Mouse (Mus musculus) liver, adult 2 months (tissue): ENCODE data around the gene Birc7. TPM values are rescaled to one million over a fixed set of nuclear protein-coding genes. Genes with fewer than 3 reads are reported as not detected.
A peak's percentile ranks its signal among the peaks of the same experiment; 100 is the strongest.

Experiments used
- DNase-seq: peaks from one replicate; pipeline ENCODE4 v3.0.0-alpha.2; 2011; ENCODE audit warnings: low read depth, low spot score; ENCODE audit errors: extremely low read depth
- H3K27ac ChIP-seq: fragments of 200-500 bp; replicated peaks from 2 replicates; pipeline ENCODE4 v1.5.1; 2012; ENCODE audit warnings: low read depth, mild to moderate bottlenecking, control low read depth, inconsistent platforms, low read length; ENCODE audit not compliant: insufficient read depth
- H3K27me3 ChIP-seq: fragments of 200-500 bp; 2 replicates; pipeline ENCODE4 v1.6.1; 2012; ENCODE audit warnings: mild to moderate bottlenecking, moderate library complexity, low read length, inconsistent platforms; ENCODE audit not compliant: control insufficient read depth, insufficient read depth
- H3K36me3 ChIP-seq: fragments of 200-500 bp; 2 replicates; pipeline ENCODE4 v1.6.1; 2012; ENCODE audit warnings: low read length, inconsistent platforms; ENCODE audit not compliant: control insufficient read depth, insufficient read depth
- H3K4me1 ChIP-seq: fragments of 200-500 bp; 2 replicates; pipeline ENCODE4 v1.6.1; 2011; ENCODE audit warnings: low read length; ENCODE audit not compliant: control insufficient read depth, insufficient read depth
- H3K4me3 ChIP-seq: fragments of 200-500 bp; 2 replicates; pipeline ENCODE4 v1.5.1; 2011; ENCODE audit warnings: low read depth, mild to moderate bottlenecking, control low read depth, low read length, moderate library complexity; ENCODE audit not compliant: insufficient read depth
- H3K79me2 ChIP-seq: fragments of 200-500 bp; 2 replicates; pipeline ENCODE4 v1.6.1; 2012; ENCODE audit warnings: inconsistent platforms, mild to moderate bottlenecking, low read length, moderate library complexity; ENCODE audit not compliant: control insufficient read depth, insufficient read depth
- H3K9ac ChIP-seq: fragments of 200-500 bp; 2 replicates; pipeline ENCODE4 v1.6.1; 2012; ENCODE audit warnings: low read depth, mild to moderate bottlenecking, control low read depth, inconsistent platforms, low read length
- CTCF ChIP-seq: fragments of 200-500 bp; IDR thresholded peaks from 2 replicates; pipeline ENCODE4 v1.5.1; 2011; ENCODE audit warnings: low read depth, low read length, control low read depth
- POLR2A ChIP-seq: fragments of 200-500 bp; IDR thresholded peaks from 2 replicates; pipeline ENCODE4 v1.6.1; 2011; ENCODE audit warnings: low read length, control low read depth; ENCODE audit not compliant: insufficient read depth; ENCODE audit errors: extremely low read depth
- WGBS: fragments of 180-500 bp; shearing (Covaris S2); methylation state at CpG from one replicate; pipeline ENCODE4 v1.1.7; 2018; 5-methylcytosine and 5-hydroxymethylcytosine counted together
- polyA plus RNA-seq: library from polyadenylated mRNA; depleted of rRNA; stranded (reverse); fragments of >200 nt; gene quantifications from 2 replicates; pipeline ENCODE4 v1.2.3, GENCODE M21; 2012
- total RNA-seq: library from RNA; depleted of rRNA; stranded (reverse); fragments of >200 nt; gene quantifications from 2 replicates; pipeline ENCODE4 v1.2.3, GENCODE M21; 2014

The Birc7 gene
- total and polyA plus RNA-seq, 2 experiments, result not detected

DNA sequence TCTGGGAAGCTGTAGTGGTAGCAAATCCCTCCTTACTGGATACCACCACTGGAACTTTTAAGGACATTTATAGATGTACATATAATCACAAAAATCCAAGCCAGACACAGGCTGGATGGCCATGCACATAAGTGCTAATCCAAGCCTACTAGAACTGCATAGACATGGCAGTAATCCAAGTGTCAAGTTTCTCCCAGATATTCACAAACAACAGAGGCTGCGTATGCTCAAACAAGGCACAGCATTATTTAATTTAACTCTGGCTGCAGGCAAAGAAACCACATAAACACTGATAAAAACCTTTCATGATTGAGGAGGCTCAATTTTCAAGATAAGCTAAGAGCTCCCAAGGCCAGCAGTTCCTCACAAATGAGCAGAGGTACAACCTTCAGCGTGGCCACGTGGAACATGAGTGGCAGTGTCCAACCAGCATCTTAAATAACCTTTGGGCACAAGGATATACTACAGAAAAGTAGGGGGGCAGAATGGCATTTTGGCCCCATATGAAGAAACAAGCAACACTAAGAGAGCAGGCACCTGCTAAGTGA, 12.9 kb upstream of the Birc7 start:
- 42% methylated on average over 3 of the region's 3 CpGs for WGBS
- H3K4me1 ChIP-seq, result peaks cover 18% of the 10 kb centered on the region

DNA sequence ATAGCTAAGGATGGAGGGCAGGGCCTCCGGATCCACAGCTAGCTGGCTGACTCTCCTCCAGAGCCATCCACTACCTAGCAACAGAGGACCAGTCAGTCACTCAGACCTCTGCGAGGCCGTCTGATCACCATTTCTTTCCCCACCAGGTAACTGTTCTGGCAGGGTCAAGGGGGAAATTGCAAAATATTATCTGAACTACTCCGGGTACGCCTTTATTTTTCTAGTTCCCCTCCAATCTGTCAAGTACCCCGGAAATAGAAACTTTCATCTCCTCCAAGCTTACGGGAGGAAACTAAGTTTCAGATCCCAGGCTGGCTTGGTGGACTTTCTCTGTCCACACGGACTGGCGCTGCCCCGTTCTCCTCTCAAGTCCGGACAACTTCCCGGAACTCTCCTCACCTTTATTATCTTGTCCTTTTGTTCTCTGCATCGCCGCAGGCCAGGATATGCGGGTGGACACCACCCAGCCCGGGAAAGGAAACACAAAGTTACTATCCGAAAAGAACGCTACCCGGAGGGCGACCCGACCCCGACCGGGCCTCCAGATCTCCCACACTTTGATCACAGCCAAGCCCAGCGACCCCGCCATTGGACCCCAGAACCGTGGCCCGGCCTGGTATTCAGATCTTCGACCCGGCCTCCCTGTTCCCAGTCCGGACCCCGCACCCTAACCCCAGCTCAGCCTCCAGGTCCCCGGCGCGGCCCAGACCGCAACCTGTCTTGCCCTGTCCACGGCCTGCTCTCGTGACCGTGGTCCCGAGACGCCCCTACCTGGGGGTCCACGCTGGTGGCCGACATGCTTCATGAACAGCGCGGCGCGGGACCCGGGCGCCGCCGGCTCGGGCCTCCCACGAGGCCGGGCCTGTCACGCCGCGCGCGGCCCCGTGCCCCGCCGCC, 8.7 kb upstream of the Birc7 start:
- H3K36me3 ChIP-seq, result peaks cover 23% of the 10 kb centered on the region
- H3K27ac ChIP-seq, result peak overlapping the region; percentile 81
- H3K9ac ChIP-seq, result peak overlapping the region; percentile 97
- peaks cover 12% of the 10 kb centered on the region; the same call in 1 of the 2 replicates for H3K4me1 ChIP-seq
- peaks cover 40% of the 10 kb centered on the region for H3K79me2 ChIP-seq
- H3K4me3 ChIP-seq, result peak overlapping the region; percentile 98
- DNase-seq, result peak; percentile 41
- under 1% methylated on average over 61 of the region's 61 CpGs for WGBS
- no peaks in the 10 kb centered on the region for H3K27me3 ChIP-seq
- TF ChIP-seq CTCF, result no peak

More for the DNA sequence above, 12.9 kb upstream of the Birc7 start:
- H3K79me2 ChIP-seq, result peaks cover 68% of the 10 kb centered on the region
- H3K9ac ChIP-seq, result no peak overlapping the region
- peak; percentile 15 for DNase-seq
- H3K36me3 ChIP-seq, result peaks cover 55% of the 10 kb centered on the region
- no peaks in the 10 kb centered on the region for H3K27me3 ChIP-seq
- no peak overlapping the region for H3K4me3 ChIP-seq
- H3K27ac ChIP-seq, result no peak overlapping the region
- no peak for TF ChIP-seq POLR2A
- no peak for TF ChIP-seq CTCF

DNA sequence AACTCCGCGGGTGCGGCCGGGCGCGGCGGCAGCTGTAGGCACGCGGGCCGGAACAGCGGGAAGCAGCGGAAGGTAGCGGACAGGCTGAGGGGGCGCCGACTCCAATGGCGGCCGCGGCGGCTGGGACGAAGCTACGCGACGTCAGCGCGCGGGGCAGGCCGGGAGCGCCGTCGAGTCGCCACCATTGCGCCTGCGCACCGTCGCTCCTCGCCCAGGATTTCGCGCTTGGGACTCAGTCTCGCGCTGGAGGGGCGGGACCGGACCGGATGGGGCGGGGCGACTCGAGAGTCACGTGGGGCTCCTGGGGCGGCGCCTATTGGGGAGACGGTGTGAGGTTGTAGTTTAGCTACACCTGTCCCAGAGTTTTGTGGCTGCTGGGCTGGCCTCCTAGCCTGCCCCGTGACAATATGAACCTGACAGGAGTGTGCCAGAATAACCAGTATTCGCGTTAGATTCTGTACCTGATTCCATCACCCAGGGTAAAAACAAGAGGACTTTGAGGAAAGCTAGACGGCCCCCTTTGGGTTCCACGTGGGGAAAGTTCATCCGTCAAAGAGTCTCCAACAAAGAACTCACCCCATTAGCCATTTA, 7.9 kb upstream of the Birc7 start, which contains the start of gene Ythdf1:
Ythdf1 (minus strand) TSS at position 140 of the 591 bp plus-strand sequence.
- H3K4me1 ChIP-seq, result peaks cover 9% of the 10 kb centered on the region; the same call in 1 of the 2 replicates
- H3K36me3 ChIP-seq, result peaks cover 17% of the 10 kb centered on the region
- peak within 1 kb of the TSS; percentile 97 for H3K9ac ChIP-seq
- H3K27me3 ChIP-seq, result no peaks in the 10 kb centered on the region
- peak within 1 kb of the TSS; percentile 98 for H3K4me3 ChIP-seq
- H3K27ac ChIP-seq, result peak within 1 kb of the TSS; percentile 81
- no peak for TF ChIP-seq CTCF
- peak; percentile 46; the same call in 1 of the 2 replicates for TF ChIP-seq POLR2A
- DNase-seq, result peak; percentile 76
- peaks cover 33% of the 10 kb centered on the region for H3K79me2 ChIP-seq
- under 1% methylated on average over 56 of the region's 56 CpGs for WGBS

DNA sequence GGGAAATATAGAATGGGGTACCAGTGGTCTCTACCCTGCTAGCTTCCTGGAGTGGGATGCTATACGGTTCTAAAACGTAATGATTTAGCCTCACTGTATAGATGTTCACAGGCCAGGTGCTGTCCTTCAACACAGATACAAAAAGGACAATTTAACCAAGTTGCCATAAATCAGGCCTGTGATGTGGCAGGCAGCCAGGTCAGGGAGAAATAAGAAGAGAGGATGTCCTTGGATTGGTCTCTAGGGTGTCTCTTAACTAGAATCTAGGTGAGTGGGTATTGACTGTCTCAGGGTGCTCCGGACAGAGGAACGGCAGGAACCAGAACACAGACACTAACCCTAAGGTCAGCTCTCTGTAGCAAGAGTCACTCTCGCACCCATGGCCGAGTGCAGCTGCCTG, 6.1 kb upstream of the Birc7 start:
- TF ChIP-seq POLR2A (no peak), CTCF (no peak)
- peaks cover 10% of the 10 kb centered on the region for H3K36me3 ChIP-seq
- no peak for DNase-seq
- H3K4me1 ChIP-seq, result peaks cover 2% of the 10 kb centered on the region; the same call in 1 of the 2 replicates
- no peak overlapping the region for H3K9ac ChIP-seq
- H3K79me2 ChIP-seq, result peaks cover 25% of the 10 kb centered on the region
- H3K27me3 ChIP-seq, result no peaks in the 10 kb centered on the region
- H3K27ac ChIP-seq, result no peak overlapping the region
- no peak overlapping the region for H3K4me3 ChIP-seq
- WGBS, result 94% methylated on average over 6 of the region's 6 CpGs

DNA sequence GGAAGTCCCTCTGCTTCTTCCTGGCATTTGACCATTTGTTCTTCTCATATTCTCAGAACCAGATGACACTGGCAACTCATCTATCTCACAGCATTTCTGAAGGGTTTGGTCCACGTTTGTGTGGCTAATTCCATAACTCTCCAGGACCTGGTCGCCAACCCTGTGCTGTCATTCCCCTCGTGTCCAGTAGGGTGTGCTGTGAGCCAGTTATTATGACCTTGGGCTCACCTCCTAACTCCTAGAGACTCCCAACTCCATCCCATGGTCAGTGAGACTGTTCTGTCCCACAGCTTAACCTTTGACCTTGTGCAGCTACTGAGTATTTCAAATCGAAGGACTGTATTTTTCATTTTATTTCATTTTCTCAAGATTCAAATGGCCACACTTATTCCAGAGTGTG, 3.6 kb upstream of the Birc7 start:
- no peaks in the 10 kb centered on the region for H3K36me3 ChIP-seq
- H3K9ac ChIP-seq, result no peak overlapping the region
- peaks cover 6% of the 10 kb centered on the region for H3K79me2 ChIP-seq
- peak; percentile 48 for DNase-seq
- 7% methylated on average over 4 of the region's 4 CpGs for WGBS
- TF ChIP-seq POLR2A, result no peak
- peak; percentile 95 for TF ChIP-seq CTCF
- H3K4me3 ChIP-seq, result no peak overlapping the region
- H3K4me1 ChIP-seq, result no peaks in the 10 kb centered on the region; the same call in 1 of the 2 replicates
- no peak overlapping the region for H3K27ac ChIP-seq
- H3K27me3 ChIP-seq, result no peaks in the 10 kb centered on the region
